Mouse (Mus musculus) midbrain, embryonic 13.5 days (tissue): ENCODE measurements at regions not wholly inside any gene's neighbourhood (a gene's known extent, or its start where the extent isn't known, plus 50 kb on each side); places are given as distances from the start of the nearest gene placed in this dataset.

Source experiments
- ATAC-seq: fragments of 200-750 bp; cut with Nextera tagmentation; 2 replicates; pipeline ENCODE4 v1.8.0; 2017; ENCODE audit warnings: mild to moderate bottlenecking, moderate TSS enrichment, moderate library complexity
- H3K27ac ChIP-seq: fragments of 300-500 bp; sonication (generic); 2 replicates; pipeline ENCODE4 v1.5.1; 2015; ENCODE audit warnings: inconsistent platforms, mild to moderate bottlenecking, moderate library complexity
- H3K27me3 ChIP-seq: fragments of 300-500 bp; sonication (generic); 2 replicates; pipeline ENCODE4 v1.6.1; 2015; ENCODE audit warnings: mild to moderate bottlenecking, inconsistent platforms
- H3K36me3 ChIP-seq: fragments of 300-500 bp; sonication (generic); 2 replicates; pipeline ENCODE4 v1.6.1; 2015; ENCODE audit warnings: mild to moderate bottlenecking, inconsistent platforms
- H3K4me1 ChIP-seq: fragments of 300-500 bp; sonication (generic); replicated peaks from 2 replicates; pipeline ENCODE4 v1.6.1; 2015; ENCODE audit warnings: inconsistent platforms
- H3K4me2 ChIP-seq: fragments of 300-500 bp; sonication (generic); replicated peaks from 2 replicates; pipeline ENCODE4 v1.6.1; 2015; ENCODE audit warnings: moderate library complexity, mild to moderate bottlenecking, inconsistent platforms
- H3K4me3 ChIP-seq: fragments of 300-500 bp; sonication (generic); replicated peaks from 2 replicates; pipeline ENCODE4 v1.5.1; 2015; ENCODE audit warnings: mild to moderate bottlenecking, inconsistent platforms
- H3K9ac ChIP-seq: fragments of 300-500 bp; sonication (generic); replicated peaks from 2 replicates; pipeline ENCODE4 v1.6.1; 2015; ENCODE audit warnings: mild to moderate bottlenecking, inconsistent platforms
- H3K9me3 ChIP-seq: fragments of 300-500 bp; sonication (generic); 2 replicates; pipeline ENCODE4 v1.6.1; 2016; ENCODE audit warnings: mild to moderate bottlenecking, inconsistent platforms
- WGBS: fragments of 180-500 bp; shearing (Covaris S2); methylation state at CpG from one replicate; pipeline ENCODE4 v1.1.7; 2015; 5-methylcytosine and 5-hydroxymethylcytosine counted together

GRCm38 (mm10) chr13:37483010-37483855, 138.2 kb downstream of the Ly86 start:
- peak; percentile 86 for ATAC-seq
- WGBS: 13% methylated on average over 19 of the region's 19 CpGs
- Histone ChIP-seq H3K9ac (peak overlapping the region; percentile 62), H3K9me3 (no peaks in the 10 kb centered on the region), H3K27ac (0 out of 2 replicates have a peak overlapping the region, but pooled peaks have one; percentile 60), H3K4me1 (peaks cover 12% of the 10 kb centered on the region), H3K27me3 (peaks cover 15% of the 10 kb centered on the region), H3K36me3 (no peaks in the 10 kb centered on the region), H3K4me3 (peak overlapping the region; percentile 21), H3K4me2 (peak overlapping the region; percentile 51)

GRCm38 (mm10) chr13:37484631-37485030, 139.6 kb downstream of the Ly86 start:
- 88% methylated on average over 4 of the region's 4 CpGs for WGBS
- H3K27ac ChIP-seq: no peak overlapping the region
- no peak overlapping the region for H3K9ac ChIP-seq
- H3K27me3 ChIP-seq: peaks cover 11% of the 10 kb centered on the region
- no peak overlapping the region for H3K4me2 ChIP-seq
- H3K4me1 ChIP-seq: peaks cover 11% of the 10 kb centered on the region
- ATAC-seq: no peak
- no peaks in the 10 kb centered on the region for H3K9me3 ChIP-seq
- H3K4me3 ChIP-seq: no peak overlapping the region
- H3K36me3 ChIP-seq: no peaks in the 10 kb centered on the region

- Histone ChIP-seq H3K27ac (no peak overlapping the region), H3K36me3 (no peaks in the 10 kb centered on the region), H3K9ac (no peak overlapping the region), H3K4me3 (no peak overlapping the region), H3K9me3 (no peaks in the 10 kb centered on the region), H3K4me1 (no peaks in the 10 kb centered on the region), H3K27me3 (no peaks in the 10 kb centered on the region), H3K4me2 (no peak overlapping the region)
- ATAC-seq: no peak
- 85% methylated on average over 11 of the region's 11 CpGs for WGBS
Measured at GRCm38 (mm10) chr13:37492115-37493001, 147.3 kb downstream of the Ly86 start.

GRCm38 (mm10) chr13:37493331-37493730, 148.3 kb downstream of the Ly86 start:
- no peaks in the 10 kb centered on the region for H3K36me3 ChIP-seq
- no peaks in the 10 kb centered on the region for H3K4me1 ChIP-seq
- no peaks in the 10 kb centered on the region for H3K27me3 ChIP-seq
- H3K4me2 ChIP-seq: no peak overlapping the region
- no peak overlapping the region for H3K27ac ChIP-seq
- no peak for ATAC-seq
- no peak overlapping the region for H3K4me3 ChIP-seq
- no peaks in the 10 kb centered on the region for H3K9me3 ChIP-seq
- H3K9ac ChIP-seq: no peak overlapping the region
- 100% methylated on average over 1 of the region's 1 CpGs for WGBS

GRCm38 (mm10) chr13:37495272-37495932, 150.4 kb downstream of the Ly86 start:
- H3K9ac ChIP-seq: no peak overlapping the region
- H3K4me2 ChIP-seq: no peak overlapping the region
- WGBS: 83% methylated on average over 8 of the region's 8 CpGs
- no peaks in the 10 kb centered on the region for H3K27me3 ChIP-seq
- no peak overlapping the region for H3K27ac ChIP-seq
- H3K9me3 ChIP-seq: no peaks in the 10 kb centered on the region
- no peaks in the 10 kb centered on the region for H3K36me3 ChIP-seq
- H3K4me1 ChIP-seq: no peaks in the 10 kb centered on the region
- H3K4me3 ChIP-seq: no peak overlapping the region
- ATAC-seq: no peak

GRCm38 (mm10) chr13:37497986-37498385, 153.0 kb downstream of the Ly86 start:
- Histone ChIP-seq H3K27ac (no peak overlapping the region), H3K4me1 (no peaks in the 10 kb centered on the region), H3K4me2 (no peak overlapping the region), H3K9ac (no peak overlapping the region), H3K4me3 (no peak overlapping the region), H3K27me3 (no peaks in the 10 kb centered on the region; the same call in 1 of the 2 replicates), H3K36me3 (no peaks in the 10 kb centered on the region), H3K9me3 (no peaks in the 10 kb centered on the region)
- ATAC-seq: no peak
- WGBS: 60% methylated on average over 3 of the region's 3 CpGs

GRCm38 (mm10) chr13:37500668-37501286, 155.8 kb downstream of the Ly86 start:
- Histone ChIP-seq H3K9ac (no peak overlapping the region), H3K27ac (no peak overlapping the region), H3K9me3 (no peaks in the 10 kb centered on the region), H3K4me2 (no peak overlapping the region), H3K4me1 (peaks cover 6% of the 10 kb centered on the region; the same call in 1 of the 2 replicates), H3K36me3 (no peaks in the 10 kb centered on the region), H3K4me3 (no peak overlapping the region), H3K27me3 (peaks cover 3% of the 10 kb centered on the region; the same call in 1 of the 2 replicates)
- WGBS: 85% methylated on average over 4 of the region's 4 CpGs
- no peak for ATAC-seq

GRCm38 (mm10) chr13:37503449-37503848, 158.4 kb downstream of the Ly86 start:
- 89% methylated on average over 6 of the region's 6 CpGs for WGBS
- no peak overlapping the region for H3K4me2 ChIP-seq

GRCm38 (mm10) chr13:37503898-37504297, 158.9 kb downstream of the Ly86 start:
- Histone ChIP-seq H3K4me1 (peaks cover 14% of the 10 kb centered on the region), H3K9ac (no peak overlapping the region), H3K4me3 (no peak overlapping the region), H3K36me3 (no peaks in the 10 kb centered on the region), H3K27ac (no peak overlapping the region), H3K9me3 (no peaks in the 10 kb centered on the region), H3K4me2 (no peak overlapping the region), H3K27me3 (peaks cover 8% of the 10 kb centered on the region)
- ATAC-seq: no peak
- WGBS: 89% methylated on average over 3 of the region's 3 CpGs

More at GRCm38 (mm10) chr13:37503449-37503848, 158.4 kb downstream of the Ly86 start:
- no peak for ATAC-seq
- peaks cover 9% of the 10 kb centered on the region for H3K4me1 ChIP-seq
- H3K4me3 ChIP-seq: no peak overlapping the region
- no peak overlapping the region for H3K9ac ChIP-seq
- H3K9me3 ChIP-seq: no peaks in the 10 kb centered on the region
- peaks cover 8% of the 10 kb centered on the region for H3K27me3 ChIP-seq
- H3K27ac ChIP-seq: no peak overlapping the region
- no peaks in the 10 kb centered on the region for H3K36me3 ChIP-seq

- peaks cover 8% of the 10 kb centered on the region for H3K27me3 ChIP-seq
- H3K4me3 ChIP-seq: no peak overlapping the region
- H3K4me1 ChIP-seq: peaks cover 19% of the 10 kb centered on the region
- H3K36me3 ChIP-seq: no peaks in the 10 kb centered on the region
- no peak overlapping the region for H3K4me2 ChIP-seq
- WGBS: 79% methylated on average over 10 of the region's 10 CpGs
- H3K9ac ChIP-seq: no peak overlapping the region
- no peak for ATAC-seq
- no peak overlapping the region for H3K27ac ChIP-seq
- H3K9me3 ChIP-seq: no peaks in the 10 kb centered on the region
Measured at GRCm38 (mm10) chr13:37504373-37504772, 159.4 kb downstream of the Ly86 start.

- Histone ChIP-seq H3K4me2 (no peak overlapping the region), H3K27ac (no peak overlapping the region), H3K4me1 (peaks cover 30% of the 10 kb centered on the region), H3K4me3 (no peak overlapping the region), H3K36me3 (no peaks in the 10 kb centered on the region), H3K9ac (no peak overlapping the region), H3K27me3 (peaks cover 13% of the 10 kb centered on the region), H3K9me3 (no peaks in the 10 kb centered on the region)
- no peak for ATAC-seq
- 66% methylated on average over 3 of the region's 3 CpGs for WGBS
Measured at GRCm38 (mm10) chr13:37505617-37506016, 160.6 kb downstream of the Ly86 start.
